Mouse (Mus musculus) hindbrain, embryonic 16.5 days (tissue): ENCODE measurements around the gene Mettl7b. TPM values are rescaled to one million over a fixed set of nuclear protein-coding genes. Genes with fewer than 3 reads are reported as not detected.
"Not testable (repeated sequence)": the region's sequence is repeated elsewhere in the genome, so short reads cannot be mapped to it uniquely, and the experiment has no call there.

ENCODE experiments used
- ATAC-seq: fragments of 200-750 bp; cut with Nextera tagmentation; 2 replicates; pipeline ENCODE4 v1.8.0; 2017; ENCODE audit warnings: moderate TSS enrichment, moderate library complexity
- H3K27ac ChIP-seq: fragments of 300-500 bp; sonication (generic); 2 replicates; pipeline ENCODE4 v1.5.1; 2014; ENCODE audit warnings: low read depth, mild to moderate bottlenecking, control low read depth, low read length, moderate library complexity
- H3K27me3 ChIP-seq: fragments of 300-500 bp; sonication (generic); replicated peaks from 2 replicates; pipeline ENCODE4 v1.6.1; 2014; ENCODE audit warnings: low read length; ENCODE audit not compliant: control insufficient read depth, insufficient read depth
- H3K36me3 ChIP-seq: fragments of 300-500 bp; sonication (generic); 2 replicates; pipeline ENCODE4 v1.6.1; 2014; ENCODE audit warnings: mild to moderate bottlenecking, low read length, moderate library complexity, mixed read lengths; ENCODE audit not compliant: control insufficient read depth, insufficient read depth
- H3K4me1 ChIP-seq: fragments of 300-500 bp; sonication (generic); 2 replicates; pipeline ENCODE4 v1.6.1; 2014; ENCODE audit warnings: low read depth, low read length; ENCODE audit not compliant: control insufficient read depth, insufficient read depth
- H3K4me2 ChIP-seq: fragments of 300-500 bp; sonication (generic); 2 replicates; pipeline ENCODE4 v1.6.1; 2014; ENCODE audit warnings: mild to moderate bottlenecking, low read length, control low read depth, moderate library complexity
- H3K4me3 ChIP-seq: fragments of 300-500 bp; sonication (generic); 2 replicates; pipeline ENCODE4 v1.5.1; 2014; ENCODE audit warnings: mild to moderate bottlenecking, low read length, control low read depth, moderate library complexity
- H3K9ac ChIP-seq: fragments of 300-500 bp; sonication (generic); 2 replicates; pipeline ENCODE4 v1.6.1; 2014; ENCODE audit warnings: low read depth, mild to moderate bottlenecking, control low read depth, low read length, moderate library complexity
- H3K9me3 ChIP-seq: fragments of 300-500 bp; sonication (generic); 2 replicates; pipeline ENCODE4 v1.6.1; 2014; ENCODE audit warnings: mild to moderate bottlenecking, low read length, moderate library complexity; ENCODE audit not compliant: control insufficient read depth
- WGBS: fragments of 180-500 bp; shearing (Covaris S2); extraction: QIAGEN DNeasy Blood & Tissue Kit; methylation state at CpG from one replicate; pipeline ENCODE4 v1.1.7; 2014; 5-methylcytosine and 5-hydroxymethylcytosine counted together
- polyA plus RNA-seq: library from polyadenylated mRNA; unstranded; fragments of >200 nt; fragmentation: Nextera tagmentation; extraction: Ambion mirVana; gene quantifications from 2 replicates; pipeline ENCODE4 v1.2.1, GENCODE M21; 2015

Gene Mettl7b
- not detected in 2 replicates for polyA plus RNA-seq

GRCm38 (mm10) chr10:128960590-128961584 is at the start of gene Mettl7b:
Gene Mettl7b (minus strand): TSS chr10:128960988.
- ATAC-seq, result no peak
- Histone ChIP-seq H3K27ac (no peak within 1 kb of the TSS), H3K4me2 (no peak within 1 kb of the TSS), H3K9me3 (no peaks in the 10 kb centered on the region), H3K27me3 (no peaks in the 10 kb centered on the region), H3K36me3 (no peaks in the 10 kb centered on the region), H3K4me3 (no peak within 1 kb of the TSS), H3K9ac (no peak within 1 kb of the TSS), H3K4me1 (no peaks in the 10 kb centered on the region)
- 90% methylated on average over 12 of the region's 12 CpGs for WGBS

GRCm38 (mm10) chr10:129010288-129010841 is 49.6 kb upstream of the Mettl7b start, which contains the start of gene Olfr763:
Gene Olfr763 (plus strand): TSS chr10:129010791.
- no peak within 1 kb of the TSS for H3K9ac ChIP-seq
- no peak within 1 kb of the TSS for H3K4me2 ChIP-seq
- no peak within 1 kb of the TSS for H3K4me3 ChIP-seq
- WGBS, result 56% methylated on average over 2 of the region's 2 CpGs
- no peaks in the 10 kb centered on the region for H3K36me3 ChIP-seq
- H3K9me3 ChIP-seq, result no peaks in the 10 kb centered on the region
- no peak for ATAC-seq
- no peaks in the 10 kb centered on the region for H3K4me1 ChIP-seq
- no peak within 1 kb of the TSS for H3K27ac ChIP-seq
- H3K27me3 ChIP-seq, result no peaks in the 10 kb centered on the region

DNA sequence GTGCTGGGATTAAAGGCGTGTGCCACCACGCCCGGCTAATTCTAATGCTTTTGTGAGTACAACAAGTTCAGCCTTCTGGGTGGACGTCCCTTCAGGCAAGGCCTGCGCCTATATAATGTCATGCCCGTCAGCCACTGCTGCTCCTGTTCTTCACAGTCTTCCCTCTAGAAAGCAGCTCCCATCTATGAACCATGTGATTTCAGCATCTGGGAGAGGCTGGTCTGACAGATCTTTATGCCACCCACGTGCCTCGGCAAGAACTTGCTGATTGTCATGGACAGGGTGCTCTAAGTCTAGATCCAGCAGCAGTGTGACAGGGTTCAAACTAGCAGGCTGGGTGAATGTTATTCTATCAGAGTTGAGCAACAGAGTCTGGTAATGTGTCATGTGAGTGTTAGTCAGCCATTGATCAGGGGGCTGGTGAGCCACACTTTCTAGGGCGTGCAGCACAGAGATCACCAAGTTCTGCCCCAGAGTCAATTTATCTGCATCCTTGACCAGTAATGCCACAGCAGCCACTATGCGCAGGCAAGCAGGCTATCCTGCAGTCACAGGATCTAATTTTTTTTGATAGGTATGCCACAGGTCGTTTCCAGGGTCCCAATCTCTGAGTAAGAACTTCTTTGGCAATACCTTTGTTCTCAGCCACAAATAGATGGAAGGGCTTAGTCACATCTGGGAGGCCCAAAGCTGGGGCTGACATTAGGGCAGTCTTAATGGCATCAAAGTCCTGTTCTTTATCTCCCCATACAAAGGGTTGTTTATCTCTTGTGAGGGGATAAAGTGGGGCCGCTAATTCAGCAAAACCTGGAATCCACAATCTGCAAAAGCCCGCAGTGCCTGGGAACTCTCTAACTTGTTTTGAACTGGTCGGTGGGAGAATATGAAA is 43.5 kb upstream of the Mettl7b start:
- no peaks in the 10 kb centered on the region for H3K4me1 ChIP-seq
- no peak overlapping the region for H3K4me2 ChIP-seq
- H3K36me3 ChIP-seq, result no peaks in the 10 kb centered on the region
- no peak overlapping the region for H3K9ac ChIP-seq
- no peak for ATAC-seq
- H3K9me3 ChIP-seq, result no peaks in the 10 kb centered on the region
- H3K27ac ChIP-seq, result no peak overlapping the region
- no peak overlapping the region for H3K4me3 ChIP-seq
- WGBS, result 82% methylated on average over 14 of the region's 14 CpGs
- no peaks in the 10 kb centered on the region for H3K27me3 ChIP-seq

GRCm38 (mm10) chr10:128996523-128997040 is 35.8 kb upstream of the Mettl7b start:
- WGBS, result 77% methylated on average over 4 of the region's 4 CpGs
- H3K9ac ChIP-seq, result no peak overlapping the region
- no peaks in the 10 kb centered on the region for H3K9me3 ChIP-seq
- no peak overlapping the region for H3K4me2 ChIP-seq
- no peaks in the 10 kb centered on the region for H3K4me1 ChIP-seq
- no peaks in the 10 kb centered on the region for H3K36me3 ChIP-seq
- no peaks in the 10 kb centered on the region for H3K27me3 ChIP-seq
- H3K4me3 ChIP-seq, result no peak overlapping the region
- ATAC-seq, result 0 out of 2 replicates have a peak, but pooled peaks have one; percentile 24
- H3K27ac ChIP-seq, result no peak overlapping the region

DNA sequence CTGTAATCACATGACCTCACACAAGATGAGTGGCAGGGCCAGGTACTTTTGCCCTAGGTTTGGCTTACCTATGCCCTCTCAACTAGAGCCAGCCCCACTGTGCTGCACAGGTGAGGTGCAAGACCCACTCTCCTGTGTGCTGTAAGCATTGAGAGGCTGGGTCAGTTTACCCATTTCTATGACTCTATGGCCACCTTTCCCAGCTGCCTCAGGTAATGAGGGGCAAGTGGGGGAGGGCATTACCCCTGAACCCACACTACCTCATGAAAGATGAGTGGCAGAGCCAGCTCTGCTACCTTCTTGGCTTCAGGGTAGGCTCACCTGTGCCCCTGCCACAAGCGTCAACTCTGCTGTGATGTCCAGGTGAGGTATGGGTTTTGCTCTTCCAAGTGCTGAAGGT is 35.0 kb upstream of the Mettl7b start:
- H3K9ac ChIP-seq, result no peak overlapping the region
- H3K9me3 ChIP-seq, result no peaks in the 10 kb centered on the region
- no peaks in the 10 kb centered on the region for H3K4me1 ChIP-seq
- H3K4me3 ChIP-seq, result no peak overlapping the region
- no peaks in the 10 kb centered on the region for H3K36me3 ChIP-seq
- no peak overlapping the region for H3K4me2 ChIP-seq
- no peaks in the 10 kb centered on the region for H3K27me3 ChIP-seq
- WGBS, result 85% methylated on average over 1 of the region's 1 CpGs
- ATAC-seq, result no peak
- H3K27ac ChIP-seq, result no peak overlapping the region

- Histone ChIP-seq H3K4me2 (no peak overlapping the region), H3K27me3 (no peaks in the 10 kb centered on the region), H3K4me1 (no peaks in the 10 kb centered on the region), H3K36me3 (no peaks in the 10 kb centered on the region), H3K9me3 (no peaks in the 10 kb centered on the region), H3K4me3 (no peak overlapping the region), H3K9ac (no peak overlapping the region), H3K27ac (no peak overlapping the region)
- no peak for ATAC-seq
These were observed 30.2 kb upstream of the Mettl7b start for GRCm38 (mm10) chr10:128990994-128991393.

- not testable (repeated sequence) for H3K4me2 ChIP-seq, H3K4me3 ChIP-seq, H3K27ac ChIP-seq, H3K9ac ChIP-seq, H3K9me3 ChIP-seq, H3K36me3 ChIP-seq, H3K27me3 ChIP-seq, H3K4me1 ChIP-seq
- 0 out of 2 replicates have a peak, but pooled peaks have one; percentile 58 for ATAC-seq
- WGBS, result 69% methylated on average over 7 of the region's 10 CpGs
These were observed 29.5 kb upstream of the Mettl7b start for GRCm38 (mm10) chr10:128990129-128990850.

DNA sequence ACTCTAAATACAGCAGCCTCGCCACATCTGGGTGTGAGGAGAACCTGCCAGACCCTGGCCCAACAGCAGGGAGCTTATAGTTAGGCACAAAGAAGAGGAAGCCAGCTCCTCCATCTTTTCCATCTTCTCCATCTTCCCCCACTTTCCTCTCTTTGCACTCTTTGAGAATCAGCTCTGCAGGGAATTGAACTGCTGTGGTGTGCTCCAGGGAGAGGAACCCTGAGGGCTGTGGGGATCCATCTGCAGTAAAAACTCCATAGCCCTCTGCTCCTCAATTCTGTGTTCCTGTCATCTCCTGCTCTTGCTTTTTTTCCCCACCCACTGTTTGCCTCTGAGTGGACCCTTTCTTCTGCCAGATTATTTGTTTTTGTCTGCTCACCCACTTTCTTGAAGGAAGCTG is 28.3 kb upstream of the Mettl7b start, which contains the start of gene Olfr9:
Gene Olfr9 (plus strand): TSS at position 301 of the 400 bp plus-strand sequence.
- H3K27me3 ChIP-seq, H3K9me3 ChIP-seq, H3K4me1 ChIP-seq, H3K4me3 ChIP-seq, H3K36me3 ChIP-seq, H3K27ac ChIP-seq, H3K9ac ChIP-seq, ATAC-seq, H3K4me2 ChIP-seq: not testable (repeated sequence)
- WGBS, result 73% methylated on average over 1 of the region's 1 CpGs
